Mouse (Mus musculus): ENCODE measurements around the gene Trim66. TPM values are rescaled to one million over a fixed set of nuclear protein-coding genes. Genes with fewer than 3 reads are reported as not detected.

Trim66 gene
- polyA plus RNA-seq, 1 experiment from 2014 or later, result 0.02 TPM

DNA sequence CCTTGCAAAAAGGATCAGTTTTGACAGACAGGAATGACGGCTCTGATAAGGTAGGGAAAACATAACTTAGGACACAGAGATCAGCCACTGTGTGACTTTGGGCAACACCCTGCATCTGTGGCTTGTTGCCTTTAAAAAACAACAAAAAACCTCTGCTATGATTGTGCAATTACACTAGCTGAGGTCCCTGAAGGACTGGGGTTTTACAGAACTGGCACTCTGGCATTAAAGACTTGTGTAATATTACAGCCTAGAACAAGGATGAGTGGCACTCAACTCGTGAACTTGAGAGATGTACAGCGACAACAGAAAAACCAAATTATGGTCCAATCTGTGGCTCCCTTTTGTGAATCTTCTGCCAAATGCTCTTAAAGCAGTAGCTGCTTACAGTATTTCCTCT lies 16.8 kb upstream of the Trim66 start:
- Histone ChIP-seq H3K4me3 (ENCODE audit: low read depth, low read length) (no peak overlapping the region), H3K4me1 (ENCODE audit: insufficient read depth) (peaks cover 11% of the 10 kb centered on the region), H3K27ac (ENCODE audit: low read depth) (peak overlapping the region; percentile 58), H3K9me3 (ENCODE audit: low read length) (no peaks in the 10 kb centered on the region), H3K36me3 (replicated peaks; ENCODE audit: insufficient read depth, low read length) (peaks cover 66% of the 10 kb centered on the region), H3K4me2 (ENCODE audit: low read depth, low read length) (no peak overlapping the region), H3K27me3 (ENCODE audit: insufficient read depth, low read length) (no peaks in the 10 kb centered on the region), H3K9ac (replicated peaks) (no peak overlapping the region)
- ATAC-seq (no peak), DNase-seq (no peak)
- no peak for TF ChIP-seq CTCF (IDR thresholded peaks at IDR 0.05; ENCODE audit: low read depth)
- 70% methylated on average over 3 of the region's 3 CpGs for WGBS (ENCODE audit: insufficient replicate concordance)

DNA sequence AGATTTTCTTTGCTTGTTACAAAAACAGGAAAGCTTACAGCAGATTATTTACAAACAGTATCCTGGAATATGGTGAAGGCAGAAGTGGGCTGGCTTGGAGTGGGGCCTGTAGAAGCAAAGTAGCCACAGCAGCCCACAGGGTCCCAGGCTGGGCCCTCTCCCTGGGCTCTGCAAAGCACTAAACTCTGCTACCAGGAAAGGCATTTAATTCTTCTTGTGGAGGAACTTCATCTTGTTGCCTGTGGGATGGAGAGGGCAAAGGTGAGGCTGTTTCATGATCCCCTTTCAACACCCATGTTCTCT lies 16.5 kb upstream of the Trim66 start:
- peak overlapping the region; percentile 58 for H3K27ac ChIP-seq (ENCODE audit: low read depth)
- H3K36me3 ChIP-seq (replicated peaks; ENCODE audit: insufficient read depth, low read length), result peaks cover 65% of the 10 kb centered on the region
- no peak overlapping the region for H3K9ac ChIP-seq (replicated peaks)
- H3K27me3 ChIP-seq (ENCODE audit: insufficient read depth, low read length), result no peaks in the 10 kb centered on the region
- peaks cover 12% of the 10 kb centered on the region for H3K4me1 ChIP-seq (ENCODE audit: insufficient read depth)
- no peaks in the 10 kb centered on the region for H3K9me3 ChIP-seq (ENCODE audit: low read length)
- ATAC-seq (no peak), DNase-seq (no peak)
- no peak overlapping the region for H3K4me2 ChIP-seq (ENCODE audit: low read depth, low read length)
- TF ChIP-seq CTCF (IDR thresholded peaks at IDR 0.05; ENCODE audit: low read depth) (no peak), EP300 (IDR thresholded peaks at IDR 0.05; ENCODE audit: low read depth) (no peak)
- H3K4me3 ChIP-seq (ENCODE audit: low read depth, low read length), result no peak overlapping the region

DNA sequence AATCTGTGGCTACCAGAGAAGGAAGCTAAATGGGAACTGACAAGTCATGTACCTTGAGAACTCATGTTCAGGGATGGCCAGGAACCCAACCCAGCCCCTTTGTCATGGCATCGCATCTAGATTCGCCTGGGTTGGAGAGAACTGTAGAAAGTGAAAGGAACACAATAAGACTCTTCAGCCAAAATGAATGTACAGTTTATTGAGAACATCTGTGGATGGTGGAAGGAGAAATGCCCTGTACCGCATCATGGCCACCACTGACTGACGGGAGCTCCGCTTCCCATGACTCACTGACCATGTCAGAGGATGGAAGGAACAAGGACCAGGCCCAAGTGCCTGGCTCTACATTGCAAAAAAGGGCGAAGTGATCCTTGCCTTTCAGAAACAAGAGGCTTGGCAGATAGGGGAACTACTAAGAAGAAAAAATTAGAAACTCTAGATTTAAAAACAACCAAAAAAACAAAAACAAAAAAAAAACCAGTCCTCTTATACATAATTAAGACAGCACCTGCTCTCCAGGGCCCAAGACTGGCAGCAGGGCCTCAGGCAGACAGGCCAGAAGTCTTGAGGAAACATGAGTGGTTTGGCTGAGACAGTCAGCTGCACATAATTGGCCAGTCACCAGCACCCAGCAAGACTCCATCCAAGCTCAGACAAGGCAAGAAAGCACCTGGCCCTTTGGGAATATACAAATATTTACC lies 16.0 kb upstream of the Trim66 start:
- 72% methylated on average over 6 of the region's 6 CpGs for WGBS (ENCODE audit: insufficient replicate concordance)

DNA sequence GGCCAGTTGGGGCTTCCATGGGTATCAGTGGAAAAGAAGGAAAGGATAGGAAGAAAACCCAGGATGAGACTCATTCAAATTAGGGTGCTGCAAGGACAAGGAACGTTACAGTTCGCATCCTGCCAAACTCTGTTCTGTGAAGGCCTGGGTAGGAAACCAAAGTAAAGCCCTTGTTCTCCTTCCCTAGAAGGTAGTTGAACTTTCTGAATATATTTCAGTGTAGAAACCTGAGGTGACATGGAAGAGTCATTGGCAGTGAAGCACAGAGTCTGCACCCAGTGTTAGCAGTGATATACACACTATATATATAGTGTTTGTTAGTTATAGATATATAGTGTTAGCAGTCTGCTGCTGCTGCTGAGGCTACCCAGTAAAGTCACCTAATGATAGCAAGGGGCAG lies 15.4 kb upstream of the Trim66 start:
- Histone ChIP-seq H3K9ac (replicated peaks) (no peak overlapping the region), H3K27me3 (ENCODE audit: insufficient read depth, low read length) (no peaks in the 10 kb centered on the region), H3K4me1 (ENCODE audit: insufficient read depth) (peaks cover 12% of the 10 kb centered on the region), H3K9me3 (ENCODE audit: low read length) (no peaks in the 10 kb centered on the region), H3K4me2 (ENCODE audit: low read depth, low read length) (no peak overlapping the region), H3K4me3 (ENCODE audit: low read depth, low read length) (no peak overlapping the region), H3K27ac (ENCODE audit: low read depth) (peak overlapping the region; percentile 58), H3K36me3 (replicated peaks; ENCODE audit: insufficient read depth, low read length) (peaks cover 65% of the 10 kb centered on the region)
- no peak for TF ChIP-seq EP300 (IDR thresholded peaks at IDR 0.05; ENCODE audit: low read depth)
- no peak for TF ChIP-seq CTCF (IDR thresholded peaks at IDR 0.05; ENCODE audit: low read depth)
- DNase-seq (no peak), ATAC-seq (no peak)
- WGBS (ENCODE audit: insufficient replicate concordance), result 79% methylated on average over 2 of the region's 2 CpGs

More for the DNA sequence above, 16.0 kb upstream of the Trim66 start:
- H3K27ac ChIP-seq (ENCODE audit: low read depth), result peak overlapping the region; percentile 58
- H3K4me2 ChIP-seq (ENCODE audit: low read depth, low read length), result no peak overlapping the region
- no peak overlapping the region for H3K9ac ChIP-seq (replicated peaks)
- no peak for ATAC-seq
- H3K9me3 ChIP-seq (ENCODE audit: low read length), result no peaks in the 10 kb centered on the region
- no peak for DNase-seq
- no peak for TF ChIP-seq EP300 (IDR thresholded peaks at IDR 0.05; ENCODE audit: low read depth)
- no peak for TF ChIP-seq CTCF (IDR thresholded peaks at IDR 0.05; ENCODE audit: low read depth)
- no peak overlapping the region for H3K4me3 ChIP-seq (ENCODE audit: low read depth, low read length)
- H3K4me1 ChIP-seq (ENCODE audit: insufficient read depth), result peaks cover 12% of the 10 kb centered on the region
- H3K27me3 ChIP-seq (ENCODE audit: insufficient read depth, low read length), result no peaks in the 10 kb centered on the region
- peaks cover 65% of the 10 kb centered on the region for H3K36me3 ChIP-seq (replicated peaks; ENCODE audit: insufficient read depth, low read length)

DNA sequence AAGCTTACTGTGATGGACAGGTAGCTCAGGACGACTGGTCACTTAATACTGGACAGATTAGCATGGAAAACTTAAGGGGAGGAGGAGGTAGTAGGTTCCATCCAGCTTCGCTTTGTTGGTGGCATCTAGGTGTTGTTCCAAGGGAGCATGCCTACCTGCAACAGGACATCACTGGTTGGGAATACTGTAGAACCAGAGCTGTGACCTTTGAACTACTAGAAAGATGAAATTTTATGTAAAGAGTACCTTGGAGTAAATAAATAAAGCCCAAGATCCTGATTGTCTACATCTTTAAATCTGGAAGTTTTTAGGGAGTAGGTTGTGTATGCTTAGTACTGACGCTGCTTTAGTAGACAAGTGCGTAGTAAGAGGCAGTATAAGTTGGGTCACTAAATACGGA lies 14.2 kb upstream of the Trim66 start:
- H3K9ac ChIP-seq (replicated peaks), result no peak overlapping the region
- no peak for TF ChIP-seq EP300 (IDR thresholded peaks at IDR 0.05; ENCODE audit: low read depth)
- no peak for TF ChIP-seq CTCF (IDR thresholded peaks at IDR 0.05; ENCODE audit: low read depth)
- ATAC-seq (no peak), DNase-seq (no peak)
- H3K4me2 ChIP-seq (ENCODE audit: low read depth, low read length), result peak overlapping the region; percentile 78; the same call in 1 of the 2 replicates
- 71% methylated on average over 5 of the region's 5 CpGs for WGBS (ENCODE audit: insufficient replicate concordance)
- peaks cover 60% of the 10 kb centered on the region for H3K36me3 ChIP-seq (replicated peaks; ENCODE audit: insufficient read depth, low read length)
- peaks cover 23% of the 10 kb centered on the region for H3K4me1 ChIP-seq (ENCODE audit: insufficient read depth)
- H3K4me3 ChIP-seq (ENCODE audit: low read depth, low read length), result no peak overlapping the region
- H3K27me3 ChIP-seq (ENCODE audit: insufficient read depth, low read length), result no peaks in the 10 kb centered on the region
- H3K27ac ChIP-seq (ENCODE audit: low read depth), result no peak overlapping the region
- no peaks in the 10 kb centered on the region for H3K9me3 ChIP-seq (ENCODE audit: low read length)

DNA sequence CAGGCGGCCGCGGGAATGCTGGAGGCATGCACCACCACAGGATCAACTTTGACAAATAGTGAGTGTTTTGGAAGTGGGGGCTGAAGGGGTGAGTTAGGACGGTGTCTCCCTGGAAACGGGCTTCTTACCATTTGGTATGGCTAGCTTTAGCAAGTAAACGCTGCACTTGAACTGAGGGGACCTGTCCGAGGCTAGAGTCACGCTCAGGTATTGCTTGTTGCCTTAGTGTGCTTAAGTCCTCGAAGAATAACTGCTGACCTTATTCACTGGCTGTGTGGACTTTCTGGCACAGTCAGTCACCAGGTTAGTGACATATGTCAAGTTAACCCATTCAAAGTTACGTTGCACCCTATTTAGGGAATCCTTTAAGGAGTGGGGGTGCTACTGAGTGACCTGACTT lies 12.0 kb upstream of the Trim66 start:
- 3% methylated on average over 10 of the region's 10 CpGs for WGBS (ENCODE audit: insufficient replicate concordance)
- peaks cover 28% of the 10 kb centered on the region for H3K4me1 ChIP-seq (ENCODE audit: insufficient read depth)

More for the DNA sequence above, 12.0 kb upstream of the Trim66 start:
- H3K27ac ChIP-seq (ENCODE audit: low read depth), result peak overlapping the region; percentile 90
- peak overlapping the region; percentile 95 for H3K9ac ChIP-seq (replicated peaks)
- ATAC-seq (no peak), DNase-seq (no peak)
- H3K4me2 ChIP-seq (ENCODE audit: low read depth, low read length), result peak overlapping the region; percentile 78
- H3K9me3 ChIP-seq (ENCODE audit: low read length), result no peaks in the 10 kb centered on the region
- H3K27me3 ChIP-seq (ENCODE audit: insufficient read depth, low read length), result no peaks in the 10 kb centered on the region
- peak overlapping the region; percentile 90 for H3K4me3 ChIP-seq (ENCODE audit: low read depth, low read length)
- peaks cover 45% of the 10 kb centered on the region for H3K36me3 ChIP-seq (replicated peaks; ENCODE audit: insufficient read depth, low read length)
- TF ChIP-seq CTCF (IDR thresholded peaks at IDR 0.05; ENCODE audit: low read depth) (no peak), EP300 (IDR thresholded peaks at IDR 0.05; ENCODE audit: low read depth) (no peak)

Data from liver, postnatal 0 days (tissue).